Mouse (Mus musculus): ENCODE measurements around the gene Rxylt1. TPM values are rescaled to one million over a fixed set of nuclear protein-coding genes. Genes with fewer than 3 reads are reported as not detected.

Rxylt1 gene
- total RNA-seq, 2 experiments from 2014 or later = 33.1 to 39.2 TPM

DNA sequence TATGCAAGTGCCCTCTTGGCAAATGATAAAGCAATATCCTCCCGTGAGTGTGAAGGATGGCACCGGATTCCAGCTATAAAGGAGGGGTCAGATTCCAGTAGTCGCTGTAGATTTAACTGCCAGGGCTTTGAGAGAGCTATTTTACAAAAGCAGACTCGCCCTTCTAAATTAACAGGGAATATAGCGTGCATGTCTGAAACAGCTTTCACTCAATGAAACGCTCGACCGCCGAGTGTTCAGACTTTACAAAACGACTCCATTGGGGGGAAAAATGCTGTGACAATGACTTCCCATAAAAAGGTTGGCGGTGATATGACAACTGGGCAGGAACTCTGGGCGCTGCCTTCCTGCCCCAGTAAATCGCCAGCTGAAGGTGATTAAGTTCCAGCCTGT is 50.7 kb downstream of the Rxylt1 start:
- intact Hi-C loops (cut with DNase I) = loop anchor here (2.0 to 5.0 kb wide), 3 partner anchors 38 to 139 kb away; no protein-coding TSS in a partner anchor
- DNase-seq = no peak

DNA sequence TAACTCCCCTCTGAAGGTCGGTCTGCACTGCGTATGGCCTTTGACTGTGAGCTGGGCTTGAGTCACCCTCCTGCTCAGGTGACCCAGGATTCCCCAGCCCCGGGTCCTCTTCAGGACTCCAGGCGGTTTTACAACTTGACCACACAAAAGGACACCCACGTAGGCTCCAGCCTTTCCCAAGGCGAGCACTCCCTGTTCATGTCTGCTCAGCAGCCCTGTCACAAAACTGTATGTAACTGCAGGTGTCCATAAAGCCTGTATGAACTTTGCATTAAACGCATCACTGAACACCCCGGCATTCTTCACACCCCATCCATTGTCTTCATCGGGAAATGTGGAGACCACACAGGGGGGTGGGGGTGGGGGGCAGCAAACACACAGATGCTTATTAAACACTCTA is 51.2 kb downstream of the Rxylt1 start:
- DNase-seq = no peak
- intact Hi-C loops (cut with DNase I) = loop anchor here (2.0 to 5.0 kb wide), 3 partner anchors 37 to 139 kb away; no protein-coding TSS in a partner anchor

DNA sequence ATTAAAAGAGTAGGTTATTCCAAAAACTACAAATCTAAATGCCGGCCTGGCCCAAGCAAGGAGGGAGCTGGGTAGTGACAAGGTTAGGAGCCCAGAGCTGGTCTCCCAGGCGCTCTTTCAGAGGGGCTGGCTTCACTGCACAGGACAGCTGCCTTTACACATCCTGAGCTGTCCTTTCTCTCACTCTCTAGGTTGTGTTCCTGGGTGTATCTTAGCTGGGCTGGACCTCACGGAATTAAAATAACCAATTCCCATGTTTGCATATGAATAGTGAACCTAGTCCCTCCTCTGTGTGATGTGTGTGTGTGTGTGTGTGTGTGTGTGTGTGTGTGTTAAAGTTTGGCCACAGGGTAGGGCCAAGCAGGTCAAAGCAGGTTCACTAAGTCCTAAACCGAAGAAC is 52.2 kb downstream of the Rxylt1 start:
- intact Hi-C loops (cut with DNase I) = loop anchor here (5.0 kb wide), 2 partner anchors 73 to 138 kb away; no protein-coding TSS in a partner anchor
- DNase-seq = no peak

DNA sequence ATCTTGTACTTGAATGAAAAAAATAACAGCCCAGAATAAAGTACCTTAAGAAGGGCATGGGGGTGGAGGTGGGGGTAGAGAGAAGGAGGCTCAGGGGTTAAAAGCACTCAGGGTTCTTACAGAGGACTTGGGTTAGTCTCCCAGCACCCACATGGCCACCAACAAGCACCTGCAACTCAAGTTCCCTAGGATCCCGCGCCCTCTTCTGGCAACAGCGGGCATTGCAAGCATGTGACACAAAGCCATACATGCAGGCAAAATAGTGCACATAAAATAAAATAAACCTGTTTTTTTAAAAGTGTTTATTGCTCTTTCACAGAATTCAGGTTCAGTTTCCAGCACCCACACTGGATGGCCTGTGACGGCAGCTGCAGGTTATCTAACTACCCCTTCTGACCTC is 56.8 kb downstream of the Rxylt1 start:
- intact Hi-C loops (cut with DNase I) = no loop called here
- DNase-seq = no peak

DNA sequence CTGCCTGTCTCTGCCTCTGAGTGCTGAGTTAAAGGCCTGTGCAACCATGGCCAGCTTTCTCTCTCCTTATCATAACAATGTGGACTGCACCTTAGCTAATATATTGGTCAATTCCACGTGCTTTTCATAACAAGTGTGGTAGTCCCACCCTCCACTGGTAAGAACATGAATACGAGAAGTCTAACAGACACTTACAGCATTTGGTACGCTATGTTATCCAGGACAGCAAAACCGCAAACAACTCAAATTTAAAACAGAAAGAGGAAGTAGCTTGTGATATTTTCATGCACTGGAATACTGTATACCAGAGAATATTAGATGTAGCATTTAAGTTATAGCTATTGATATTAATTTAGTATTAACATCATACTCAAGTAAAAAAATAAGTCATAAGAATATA is 57.6 kb downstream of the Rxylt1 start:
- intact Hi-C loops (cut with DNase I) = no loop called here
- DNase-seq = no peak

DNA sequence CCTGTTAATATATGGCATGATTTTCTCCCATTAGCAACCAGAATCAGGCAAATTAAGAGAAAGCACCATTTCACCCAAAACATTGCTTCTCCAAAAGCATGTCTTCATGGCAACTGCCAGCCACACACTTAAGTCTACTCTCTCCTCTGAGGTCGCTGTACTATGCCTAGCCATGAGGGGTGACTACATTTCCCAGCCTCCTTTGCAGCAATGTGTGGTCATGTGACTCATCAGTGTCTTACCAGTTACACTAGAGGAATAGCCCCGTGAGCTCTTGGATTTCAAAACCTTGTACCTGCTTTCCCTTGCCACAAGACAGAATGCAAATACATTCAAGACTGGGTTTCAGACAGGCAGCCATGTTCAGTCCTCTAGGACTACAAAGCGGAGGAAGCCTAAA is 58.6 kb downstream of the Rxylt1 start:
- intact Hi-C loops (cut with DNase I) = no loop called here

DNA sequence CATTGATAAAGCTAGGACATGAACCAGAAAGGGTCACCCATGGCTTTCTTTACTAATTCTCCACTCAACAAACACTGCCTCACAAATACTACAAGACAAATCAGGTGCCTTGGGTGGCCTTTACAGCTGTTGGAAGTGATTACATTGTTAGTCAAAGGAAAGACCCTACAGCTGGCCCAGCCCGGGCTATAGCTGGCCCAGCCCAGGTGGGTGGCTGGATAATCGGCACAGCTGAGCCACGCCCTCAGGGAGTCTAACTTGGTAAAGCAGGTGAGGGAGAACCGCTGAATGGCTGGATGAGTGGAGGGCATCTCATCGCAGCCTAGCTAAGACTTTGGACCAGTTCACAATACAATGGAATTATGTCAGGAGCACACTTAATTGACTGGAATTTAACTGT is 63.9 kb downstream of the Rxylt1 start:
- intact Hi-C loops (cut with DNase I) = no loop called here
- no peak for DNase-seq

More for the DNA sequence above, 58.6 kb downstream of the Rxylt1 start:
- no peak for DNase-seq

DNA sequence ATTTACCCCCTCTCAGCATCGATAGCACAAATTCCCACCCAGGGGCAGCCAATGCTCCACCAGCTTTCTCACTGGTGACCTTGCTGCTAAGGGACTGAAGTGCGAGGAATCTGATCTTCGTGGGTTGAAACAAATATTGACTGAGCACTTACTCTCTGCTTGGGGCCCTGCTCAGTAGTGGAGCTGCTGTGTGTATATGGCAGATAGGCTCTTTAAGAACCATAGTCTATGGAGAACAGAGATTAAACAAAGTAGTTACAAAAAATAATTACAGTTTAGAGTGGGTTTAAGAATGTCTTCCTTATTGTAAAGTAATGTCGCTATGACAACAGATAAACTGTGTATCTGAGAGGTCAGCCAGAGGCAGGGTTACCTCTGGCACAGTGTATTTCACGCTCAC is 66.8 kb downstream of the Rxylt1 start:
- no peak for DNase-seq
- intact Hi-C loops (cut with DNase I) = no loop called here

DNA sequence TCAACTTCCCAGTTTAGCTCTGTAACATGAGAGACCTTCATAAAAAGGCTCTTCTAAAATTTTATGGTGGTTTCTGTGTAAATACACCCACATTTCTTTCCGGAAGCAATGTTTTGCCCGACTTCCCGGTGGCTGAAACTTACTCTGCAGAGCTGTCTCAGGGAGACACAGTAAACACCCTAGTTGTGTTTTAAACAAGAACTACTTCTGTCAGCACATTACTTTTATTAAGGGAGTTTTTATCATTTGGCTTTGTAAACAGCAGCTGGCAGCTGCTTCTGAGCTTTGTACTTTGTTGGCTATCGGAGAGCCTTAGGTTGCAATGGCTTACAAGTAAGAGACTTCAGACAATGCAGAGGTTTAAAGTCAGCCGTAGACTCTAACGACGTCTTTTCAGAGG is 67.4 kb downstream of the Rxylt1 start:
- intact Hi-C loops (cut with DNase I) = no loop called here
- DNase-seq = no peak

Other genes starting within 250 kb of the Rxylt1 start
- gene Srgap1, start 50.1 kb downstream of the Rxylt1 start, total RNA-seq (2021) = 1 to 10 TPM; 2.1 to 2.2 TPM